Mouse (Mus musculus) MEL (cell line): ENCODE measurements around the gene Klrd1. TPM values are rescaled to one million over a fixed set of nuclear protein-coding genes. Genes with fewer than 3 reads are reported as not detected.

Experiments used
- DNase-seq: peaks from one replicate; pipeline ENCODE4 v3.0.0; 2011; ENCODE audit warnings: low read depth, low spot score
- H3K27ac ChIP-seq: 2 replicates; pipeline ENCODE4 v1.5.1; 2012; ENCODE audit warnings: low read depth, mild to moderate bottlenecking, control low read depth, low read length, moderate library complexity; ENCODE audit not compliant: control insufficient read depth
- H3K27me3 ChIP-seq, 2 experiments: fragments of 150-350 bp in 1 of 2; sonication (generic) in 1 of 2; 2 replicates each; pipeline ENCODE4 v1.6.1; 2012; ENCODE audit warnings: low read length in 2 of 2, mild to moderate bottlenecking in 2 of 2, improper control_type of control experiment in 1 of 2, moderate library complexity in 1 of 2; ENCODE audit not compliant: insufficient read depth in 2 of 2, control insufficient read depth in 1 of 2
- H3K36me3 ChIP-seq, 2 experiments: 2 replicates each; pipeline ENCODE4 v1.6.1; 2012 to 2014; ENCODE audit warnings: low read length in 2 of 2, improper control_type of control experiment in 1 of 2, inconsistent platforms in 1 of 2, mild to moderate bottlenecking in 1 of 2; ENCODE audit not compliant: insufficient read depth in 2 of 2, control insufficient read depth in 1 of 2
- H3K4me1 ChIP-seq, 2 experiments: fragments of 150-350 bp in 1 of 2; sonication (generic) in 1 of 2; 2 replicates each; pipeline ENCODE4 v1.6.1; 2012; ENCODE audit warnings: low read length in 2 of 2, improper control_type of control experiment in 1 of 2, mild to moderate bottlenecking in 1 of 2; ENCODE audit not compliant: insufficient read depth in 2 of 2, control insufficient read depth in 1 of 2
- H3K4me3 ChIP-seq, 2 experiments: fragments of 150-350 bp in 1 of 2; sonication (generic) in 1 of 2; 2 replicates each; pipeline ENCODE4 v1.5.1; 2012; ENCODE audit warnings: low read depth in 2 of 2, low read length in 2 of 2, mild to moderate bottlenecking in 2 of 2, moderate library complexity in 2 of 2, control low read depth in 1 of 2, improper control_type of control experiment in 1 of 2; ENCODE audit not compliant: control insufficient read depth in 1 of 2, insufficient read depth in 1 of 2
- H3K79me2 ChIP-seq: 2 replicates; pipeline ENCODE4 v1.6.1; 2012; ENCODE audit warnings: mild to moderate bottlenecking, low read length, moderate library complexity; ENCODE audit not compliant: control insufficient read depth, poor library complexity, insufficient read depth
- H3K9ac ChIP-seq: 2 replicates; pipeline ENCODE4 v1.6.1; 2012; ENCODE audit warnings: low read depth, mild to moderate bottlenecking, control low read depth, low read length, moderate library complexity; ENCODE audit not compliant: control insufficient read depth, poor library complexity, severe bottlenecking
- H3K9me3 ChIP-seq: fragments of 150-350 bp; sonication (generic); replicated peaks from 2 replicates; pipeline ENCODE4 v1.6.1; 2012; ENCODE audit warnings: mild to moderate bottlenecking, low read length, improper control_type of control experiment, moderate library complexity; ENCODE audit not compliant: insufficient read depth
- CHD1 ChIP-seq: IDR thresholded peaks from 2 replicates; pipeline ENCODE4 v1.6.1; 2012; ENCODE audit warnings: low read depth, mild to moderate bottlenecking, inconsistent platforms, low read length, improper control_type of control experiment
- CTCF ChIP-seq, 3 experiments: IDR thresholded peaks in 2 of 3; conservative IDR thresholded peaks in 1 of 3; 2 replicates each; pipeline ENCODE4 v1.5.1; 2011 to 2012; ENCODE audit warnings: low read length in 3 of 3, low read depth in 2 of 3, mild to moderate bottlenecking in 2 of 3, improper control_type of control experiment in 1 of 3, inconsistent platforms in 1 of 3, mixed read lengths in 1 of 3, moderate library complexity in 1 of 3; ENCODE audit not compliant: control insufficient read depth in 1 of 3, insufficient read depth in 1 of 3, poor library complexity in 1 of 3, severe bottlenecking in 1 of 3
- E2F4 ChIP-seq: IDR thresholded peaks from 2 replicates; pipeline ENCODE4 v1.6.1; 2011; ENCODE audit warnings: low read depth, low read length, improper control_type of control experiment, borderline replicate concordance
- EP300 ChIP-seq, 2 experiments: IDR thresholded peaks; 2 replicates each; pipeline ENCODE4 v1.6.1; 2011; ENCODE audit warnings: improper control_type of control experiment in 2 of 2, low read length in 2 of 2, low read depth in 1 of 2, mild to moderate bottlenecking in 1 of 2
- ETS1 ChIP-seq: IDR thresholded peaks from 2 replicates; pipeline ENCODE4 v1.6.1; 2012; ENCODE audit warnings: low read depth, mild to moderate bottlenecking, inconsistent platforms, low read length, improper control_type of control experiment, moderate library complexity
- MAFK ChIP-seq: IDR thresholded peaks from 2 replicates; pipeline ENCODE4 v1.6.1; 2011; ENCODE audit warnings: low read depth, mild to moderate bottlenecking, low read length, improper control_type of control experiment, borderline replicate concordance
- MAX ChIP-seq: IDR thresholded peaks from 2 replicates; pipeline ENCODE4 v1.6.1; 2011; ENCODE audit warnings: low read length, improper control_type of control experiment
- MXI1 ChIP-seq: IDR thresholded peaks from 2 replicates; pipeline ENCODE4 v1.6.1; 2011; ENCODE audit warnings: mild to moderate bottlenecking, low read depth, low read length, improper control_type of control experiment
- MYC ChIP-seq: IDR thresholded peaks from 2 replicates; pipeline ENCODE4 v1.6.1; 2011; ENCODE audit warnings: low read depth, mild to moderate bottlenecking, low read length, improper control_type of control experiment, moderate library complexity
- NRF1 ChIP-seq: IDR thresholded peaks from 2 replicates; pipeline ENCODE4 v1.6.1; 2014; ENCODE audit warnings: low read depth, mild to moderate bottlenecking, inconsistent platforms, low read length, improper control_type of control experiment, moderate library complexity; ENCODE audit not compliant: poor library complexity, insufficient read depth, severe bottlenecking
- POLR2AphosphoS2 ChIP-seq: IDR thresholded peaks from 2 replicates; pipeline ENCODE4 v1.6.1; 2011; ENCODE audit warnings: low read length, improper control_type of control experiment
- POLR2AphosphoS5 ChIP-seq: IDR thresholded peaks from 2 replicates; pipeline ENCODE4 v1.6.1; 2012; ENCODE audit warnings: low read depth, borderline replicate concordance, mild to moderate bottlenecking, inconsistent platforms, low read length, moderate library complexity, mixed read lengths
- RAD21 ChIP-seq: IDR thresholded peaks from 2 replicates; pipeline ENCODE4 v1.6.1; 2011; ENCODE audit warnings: mild to moderate bottlenecking, low read depth, low read length, improper control_type of control experiment
- SIN3A ChIP-seq: IDR thresholded peaks from 2 replicates; pipeline ENCODE4 v1.6.1; 2012; ENCODE audit warnings: low read length, improper control_type of control experiment, inconsistent platforms
- SMC3 ChIP-seq: IDR thresholded peaks from 2 replicates; pipeline ENCODE4 v1.6.1; 2011; ENCODE audit warnings: low read depth, low read length, improper control_type of control experiment
- TAL1 ChIP-seq: IDR thresholded peaks from 2 replicates; pipeline ENCODE4 v1.6.1; 2012; ENCODE audit warnings: mild to moderate bottlenecking, inconsistent platforms, low read length, moderate library complexity, mixed read lengths
- TBP ChIP-seq: IDR thresholded peaks from 2 replicates; pipeline ENCODE4 v1.8.0; 2011; ENCODE audit warnings: low read depth, low read length, improper control_type of control experiment
- UBTF ChIP-seq: IDR thresholded peaks from 2 replicates; pipeline ENCODE4 v1.6.1; 2012; ENCODE audit warnings: low read depth, mild to moderate bottlenecking, inconsistent platforms, low read length, improper control_type of control experiment, moderate library complexity, borderline replicate concordance; ENCODE audit not compliant: insufficient read depth
- USF1 ChIP-seq: IDR thresholded peaks from 2 replicates; pipeline ENCODE4 v1.6.1; 2014; ENCODE audit warnings: low read depth, mild to moderate bottlenecking, inconsistent platforms, low read length, improper control_type of control experiment, moderate library complexity
- ZC3H11A ChIP-seq: IDR thresholded peaks from 2 replicates; pipeline ENCODE4 v1.6.1; 2012; ENCODE audit warnings: low read depth, mild to moderate bottlenecking, inconsistent platforms, low read length, improper control_type of control experiment
- polyA plus RNA-seq, 2 experiments: library from polyadenylated mRNA; stranded (reverse) in 1 of 2; unstranded in 1 of 2; fragments of >175 nt in 1 of 2; fragments of >200 nt in 1 of 2; gene quantifications; 2 replicates each; pipeline versions ENCODE4 v1.2.1 to v1.2.4; 2012; ENCODE audit warnings: low replicate concordance in 2 of 2, low read depth in 1 of 2; ENCODE audit not compliant: insufficient read length in 2 of 2, insufficient read depth in 1 of 2, missing spikeins in 1 of 2
- total RNA-seq: library from RNA; depleted of rRNA; stranded (reverse); fragments of 300-350 nt; gene quantifications from 2 replicates; pipeline ENCODE4 v1.2.3, GENCODE M21; 2012

Klrd1 gene
- total and polyA plus RNA-seq, 3 experiments: not detected

DNA sequence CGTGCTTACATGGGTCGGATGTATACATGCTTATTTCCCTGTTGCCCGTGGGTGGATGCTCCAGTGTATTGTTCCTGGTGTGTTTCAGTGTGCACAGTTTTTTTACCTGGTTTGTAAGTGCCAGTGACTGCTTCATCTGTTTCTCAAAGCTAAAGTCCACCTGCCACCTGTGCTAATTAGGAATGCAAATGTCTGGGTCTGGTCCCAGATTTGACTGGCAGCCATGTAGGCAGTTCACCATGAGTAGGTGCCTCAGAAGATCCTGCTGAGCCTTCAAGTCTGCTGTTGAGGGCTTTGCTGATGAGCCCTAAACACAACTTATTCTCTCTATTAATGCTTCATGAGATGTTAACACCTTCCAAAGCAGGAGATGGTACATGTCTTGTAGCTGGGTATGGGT lies 49.0 kb upstream of the Klrd1 start:
- no peaks in the 10 kb centered on the region for H3K4me1 ChIP-seq
- DNase-seq: no peak
- no peak overlapping the region for H3K9ac ChIP-seq
- H3K27me3 ChIP-seq: no peaks in the 10 kb centered on the region
- H3K4me3 ChIP-seq: no peak overlapping the region
- H3K9me3 ChIP-seq: no peaks in the 10 kb centered on the region
- H3K79me2 ChIP-seq: no peaks in the 10 kb centered on the region
- no peak overlapping the region for H3K27ac ChIP-seq
- H3K36me3 ChIP-seq: peaks cover 0 to 14% of the 10 kb centered on the region in 2 experiments; a peak in 2 of 4 replicates
- TF ChIP-seq CHD1 (no peak), MAX (no peak), POLR2AphosphoS5 (no peak), UBTF (no peak), TBP (no peak), CTCF (IDR thresholded peaks at IDR 0.05 in 2 of 3, conservative IDR thresholded peaks at IDR 0.05 in 1 of 3; ENCODE audit: control insufficient read depth in 1 of 3, insufficient read depth in 1 of 3, low read depth in 2 of 3, low read length in 3 of 3, poor library complexity in 1 of 3, severe bottlenecking in 1 of 3) (no peak), TAL1 (no peak), ETS1 (no peak), SIN3A (no peak), MAFK (no peak), USF1 (no peak), E2F4 (no peak)

- Histone ChIP-seq H3K27me3 (no peaks in the 10 kb centered on the region), H3K9me3 (no peaks in the 10 kb centered on the region), H3K9ac (no peak overlapping the region), H3K27ac (no peak overlapping the region), H3K4me3 (no peak overlapping the region), H3K4me1 (peaks cover 0 to 2% of the 10 kb centered on the region in 2 experiments; a peak in 1 of 4 replicates), H3K79me2 (no peaks in the 10 kb centered on the region), H3K36me3 (peaks cover 0 to 10% of the 10 kb centered on the region in 2 experiments; a peak in 3 of 4 replicates)
- peak; percentile 69 for TF ChIP-seq MYC
- no peak for TF ChIP-seq EP300 (IDR thresholded peaks at IDR 0.05; ENCODE audit: low read depth in 1 of 2, low read length in 2 of 2)
- peak; percentile 46; the same call in 1 of the 2 replicates for TF ChIP-seq USF1
- peak; percentile 53 for TF ChIP-seq RAD21
- TF ChIP-seq MXI1: no peak
- 0 out of 2 replicates have a peak, but pooled peaks have one; percentile 13 for TF ChIP-seq ZC3H11A
- TF ChIP-seq SMC3: peak; percentile 72
- TF ChIP-seq CTCF (IDR thresholded peaks at IDR 0.05 in 2 of 3, conservative IDR thresholded peaks at IDR 0.05 in 1 of 3; ENCODE audit: control insufficient read depth in 1 of 3, insufficient read depth in 1 of 3, low read depth in 2 of 3, low read length in 3 of 3, poor library complexity in 1 of 3, severe bottlenecking in 1 of 3): peak; percentile 63 to 97 (median 80)
- peak; percentile 38 for TF ChIP-seq POLR2AphosphoS2
- TF ChIP-seq NRF1: no peak
- peak; percentile 78 for DNase-seq
Measured at GRCm38 (mm10) chr6:129543709-129544606, 47.6 kb upstream of the Klrd1 start.
